Mouse (Mus musculus): ENCODE results near the gene Jazf1. TPM values are rescaled to one million over a fixed set of nuclear protein-coding genes. Genes with fewer than 3 reads are reported as not detected.

The Jazf1 gene
- polyA plus RNA-seq, 1 experiment = 8.9 TPM

DNA sequence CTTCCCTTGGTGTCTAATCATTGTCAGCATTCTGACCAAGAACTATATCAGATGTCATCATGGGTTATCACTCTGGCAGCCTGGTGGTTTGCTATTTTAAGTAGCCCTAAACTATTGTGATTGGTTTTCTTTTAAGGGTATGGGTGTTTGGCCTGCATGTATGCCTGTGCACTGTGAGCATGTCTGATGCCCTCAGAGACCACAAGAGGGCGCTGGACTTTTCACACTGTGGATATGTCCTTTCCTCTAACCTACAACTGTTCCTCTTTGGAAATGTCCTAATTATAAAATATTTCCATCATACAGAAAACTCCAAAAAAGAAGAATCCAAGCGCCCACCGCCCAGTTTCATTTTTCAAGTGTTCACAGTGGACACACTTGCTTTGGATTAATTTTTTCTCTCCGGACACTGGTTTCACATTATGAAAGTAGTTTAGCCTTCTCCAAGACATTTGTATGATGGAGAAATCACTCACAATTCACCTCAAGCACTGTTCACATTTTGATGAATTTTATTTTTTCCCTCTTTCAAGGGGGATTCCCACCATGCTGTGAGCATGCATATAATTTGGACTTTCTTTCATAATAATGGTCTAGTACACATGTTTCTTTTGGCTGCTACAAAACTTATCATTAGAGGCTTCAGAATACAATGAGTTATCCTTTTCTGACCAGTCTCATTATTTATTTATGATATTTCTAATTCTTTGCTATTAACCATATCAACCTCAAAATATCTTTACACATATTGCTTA, 35.5 kb downstream of the Jazf1 start:
- Histone ChIP-seq H3K4me1 (ENCODE audit: control insufficient read depth, insufficient read depth, insufficient read length, low read length) (no peaks in the 10 kb centered on the region), H3K27ac (replicated peaks; ENCODE audit: low read depth, low read length) (no peak overlapping the region), H3K4me3 (ENCODE audit: insufficient read depth, low read depth, low read length) (no peak overlapping the region)

DNA sequence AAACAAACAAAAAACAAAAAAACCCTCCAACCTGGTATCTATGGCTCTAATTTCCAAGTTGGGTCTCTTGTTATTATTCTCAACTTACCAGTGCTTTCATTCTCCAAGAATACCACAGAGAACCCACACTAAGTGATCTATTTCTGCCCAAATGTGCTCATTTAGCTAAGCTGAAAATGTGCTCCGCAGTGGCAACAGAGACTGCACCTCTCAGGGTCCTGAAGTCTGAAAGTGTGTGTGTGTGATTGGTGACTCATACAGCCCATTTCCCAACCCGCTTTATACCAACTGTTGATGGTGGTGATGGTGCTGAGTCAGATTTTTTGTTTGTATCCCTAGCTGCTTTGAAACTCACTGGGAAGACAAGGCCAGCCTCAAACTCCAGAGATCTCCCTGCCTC, 46.4 kb downstream of the Jazf1 start:
- Histone ChIP-seq H3K4me3 (ENCODE audit: insufficient read depth, low read depth, low read length) (no peak overlapping the region), H3K27ac (replicated peaks; ENCODE audit: low read depth, low read length) (no peak overlapping the region), H3K4me1 (ENCODE audit: control insufficient read depth, insufficient read depth, insufficient read length, low read length) (no peaks in the 10 kb centered on the region)

- H3K4me1 ChIP-seq (ENCODE audit: control insufficient read depth, insufficient read depth, insufficient read length, low read length) = no peaks in the 10 kb centered on the region
- no peak overlapping the region for H3K27ac ChIP-seq (replicated peaks; ENCODE audit: low read depth, low read length)
- no peak overlapping the region for H3K4me3 ChIP-seq (ENCODE audit: insufficient read depth, low read depth, low read length)
Observed at GRCm38 (mm10) chr6:53021081-53021480, 47.4 kb downstream of the Jazf1 start.

GRCm38 (mm10) chr6:53017357-53018205, 50.9 kb downstream of the Jazf1 start:
- H3K27ac ChIP-seq (replicated peaks; ENCODE audit: low read depth, low read length) = no peak overlapping the region
- no peak overlapping the region for H3K4me3 ChIP-seq (ENCODE audit: insufficient read depth, low read depth, low read length)
- H3K4me1 ChIP-seq (ENCODE audit: control insufficient read depth, insufficient read depth, insufficient read length, low read length) = no peaks in the 10 kb centered on the region

DNA sequence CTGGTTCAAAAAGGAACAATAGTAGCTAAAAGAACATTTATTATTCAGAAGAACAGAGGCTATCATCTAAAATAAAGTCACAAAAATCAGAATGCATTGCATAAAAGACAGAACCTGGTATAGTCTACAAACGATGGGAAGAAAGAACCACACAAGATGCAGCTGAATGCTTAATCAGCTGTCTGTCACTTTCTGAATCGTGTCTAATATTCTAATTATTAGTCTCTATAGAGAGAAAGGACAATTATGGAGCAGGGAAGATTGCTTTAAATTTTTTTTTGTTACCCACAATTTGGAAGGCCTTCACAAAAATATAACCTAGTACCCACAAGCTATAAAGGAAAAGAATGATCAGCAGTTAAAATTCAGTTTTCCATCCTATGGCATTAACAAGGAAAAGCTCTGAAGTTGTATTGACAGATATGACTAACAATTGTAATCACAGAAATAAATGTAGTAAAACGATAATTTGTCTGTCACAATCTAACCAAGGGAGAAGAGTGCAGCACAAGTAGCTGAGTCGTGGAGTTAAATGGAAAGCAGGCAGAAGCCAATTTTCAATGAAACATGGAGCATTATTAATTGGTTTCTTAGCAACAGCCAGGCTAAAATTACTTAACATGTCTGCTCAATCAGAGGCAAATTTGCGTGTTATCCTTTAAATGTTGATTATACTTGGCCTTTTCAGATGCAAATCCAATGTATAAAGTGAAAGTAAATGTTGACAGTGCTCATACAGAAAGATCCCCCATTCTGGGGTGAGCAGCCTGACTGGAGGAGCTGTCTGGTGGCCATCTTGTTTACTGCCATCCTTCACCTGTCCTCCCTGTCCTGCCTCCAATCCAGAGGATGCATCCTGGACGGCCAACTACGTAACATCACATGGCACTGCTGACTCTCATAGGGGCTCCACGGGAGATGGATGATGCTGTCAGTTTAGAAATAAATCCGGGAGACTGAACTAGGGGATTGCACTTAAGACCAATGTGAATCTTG, 53.7 kb downstream of the Jazf1 start:
- Histone ChIP-seq H3K4me1 (ENCODE audit: control insufficient read depth, insufficient read depth, insufficient read length, low read length) (no peaks in the 10 kb centered on the region), H3K27ac (replicated peaks; ENCODE audit: low read depth, low read length) (no peak overlapping the region), H3K4me3 (ENCODE audit: insufficient read depth, low read depth, low read length) (no peak overlapping the region)

- Histone ChIP-seq H3K27ac (replicated peaks; ENCODE audit: low read depth, low read length) (no peak overlapping the region), H3K4me1 (ENCODE audit: control insufficient read depth, insufficient read depth, insufficient read length, low read length) (0 out of 2 replicates have a peak, but pooled peaks cover 2% of the 10 kb centered on the region), H3K4me3 (ENCODE audit: insufficient read depth, low read depth, low read length) (no peak overlapping the region)
Observed at GRCm38 (mm10) chr6:53010286-53010685, 58.1 kb downstream of the Jazf1 start.

DNA sequence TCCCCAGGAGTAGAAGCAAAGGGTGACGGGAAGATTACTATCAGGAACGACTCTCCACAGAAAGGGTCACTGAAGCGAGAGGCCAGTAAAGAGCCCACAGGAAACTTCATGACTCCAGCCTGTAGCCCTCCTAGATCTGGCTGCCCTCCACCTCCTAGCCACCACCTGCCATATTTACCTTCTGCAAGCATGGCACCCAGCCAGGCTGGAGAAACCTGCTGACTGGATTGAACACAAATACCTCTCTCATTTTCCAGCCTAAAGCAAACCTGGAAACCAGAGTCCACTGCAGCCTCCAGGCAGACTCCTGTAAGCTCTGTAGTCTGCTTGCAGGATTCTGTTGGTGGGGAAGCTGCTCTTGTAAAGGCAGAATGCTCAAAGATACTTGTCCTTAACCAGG, 62.4 kb downstream of the Jazf1 start:
- H3K4me1 ChIP-seq (ENCODE audit: control insufficient read depth, insufficient read depth, insufficient read length, low read length) = peaks cover 2% of the 10 kb centered on the region; the same call in 1 of the 2 replicates
- H3K27ac ChIP-seq (replicated peaks; ENCODE audit: low read depth, low read length) = no peak overlapping the region
- H3K4me3 ChIP-seq (ENCODE audit: insufficient read depth, low read depth, low read length) = no peak overlapping the region

DNA sequence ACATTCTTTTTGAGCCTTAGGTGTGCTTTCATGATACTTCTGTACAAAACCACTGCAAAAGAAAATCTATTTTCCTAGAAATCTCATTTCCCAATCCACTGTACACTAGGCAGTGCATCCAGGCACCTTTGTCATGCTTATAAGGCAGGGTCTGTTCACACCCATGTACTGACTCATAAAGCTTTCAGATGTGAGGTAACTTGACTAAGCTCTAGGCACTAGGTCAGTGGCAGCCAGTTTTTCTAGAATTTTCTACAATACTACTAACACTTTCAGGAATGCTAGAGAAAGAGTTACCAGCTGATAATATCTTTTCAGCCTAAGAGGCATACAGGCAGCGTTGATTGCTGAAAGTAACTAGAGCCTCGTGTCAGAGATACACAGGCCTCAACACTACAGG, 62.9 kb downstream of the Jazf1 start:
- H3K4me3 ChIP-seq (ENCODE audit: insufficient read depth, low read depth, low read length) = no peak overlapping the region
- no peak overlapping the region for H3K27ac ChIP-seq (replicated peaks; ENCODE audit: low read depth, low read length)
- H3K4me1 ChIP-seq (ENCODE audit: control insufficient read depth, insufficient read depth, insufficient read length, low read length) = peaks cover 2% of the 10 kb centered on the region; the same call in 1 of the 2 replicates

- H3K27ac ChIP-seq (replicated peaks; ENCODE audit: low read depth, low read length) = no peak overlapping the region
- 0 out of 2 replicates have a peak, but pooled peaks cover 2% of the 10 kb centered on the region for H3K4me1 ChIP-seq (ENCODE audit: control insufficient read depth, insufficient read depth, insufficient read length, low read length)
- no peak overlapping the region for H3K4me3 ChIP-seq (ENCODE audit: insufficient read depth, low read depth, low read length)
Observed at GRCm38 (mm10) chr6:52990816-52991215, 77.6 kb downstream of the Jazf1 start.

DNA sequence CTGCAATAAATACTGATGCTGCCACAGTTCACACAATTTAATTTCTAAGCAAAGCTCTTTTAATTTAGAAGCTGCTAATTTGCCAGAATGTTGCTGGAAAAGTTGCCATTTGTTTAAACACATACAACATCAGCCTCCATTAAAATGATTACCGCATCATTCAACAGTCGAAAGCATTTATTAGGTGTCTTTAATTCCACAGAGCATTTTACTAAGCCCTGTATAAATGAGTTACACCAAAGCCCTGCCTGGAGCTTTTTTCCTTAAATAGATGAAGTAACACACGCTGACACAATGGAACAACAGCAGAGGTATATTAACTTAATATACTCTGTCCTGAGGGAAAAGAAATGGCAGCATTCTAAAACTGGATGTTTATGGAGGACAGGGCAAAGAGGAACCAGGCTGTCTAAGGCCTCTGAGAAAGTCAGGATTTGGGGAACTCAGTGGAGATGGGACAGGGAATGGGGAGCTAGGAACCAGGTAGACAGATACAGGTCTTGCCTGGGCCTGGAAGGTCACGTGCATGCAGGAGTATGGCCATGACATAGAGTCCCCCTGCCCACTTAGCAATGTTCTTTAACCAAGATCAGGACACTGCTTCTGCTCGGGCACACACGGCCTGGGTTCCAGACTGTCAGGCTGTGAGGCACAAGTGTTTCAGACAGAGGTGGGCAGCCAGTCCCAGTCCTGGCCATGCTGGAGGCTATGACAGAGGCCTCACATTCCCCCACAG, 80.4 kb downstream of the Jazf1 start:
- no peak overlapping the region for H3K27ac ChIP-seq (replicated peaks; ENCODE audit: low read depth, low read length)
- H3K4me1 ChIP-seq (ENCODE audit: control insufficient read depth, insufficient read depth, insufficient read length, low read length) = 0 out of 2 replicates have a peak, but pooled peaks cover 2% of the 10 kb centered on the region
- H3K4me3 ChIP-seq (ENCODE audit: insufficient read depth, low read depth, low read length) = no peak overlapping the region

- no peak overlapping the region for H3K4me3 ChIP-seq (ENCODE audit: insufficient read depth, low read depth, low read length)
- H3K4me1 ChIP-seq (ENCODE audit: control insufficient read depth, insufficient read depth, insufficient read length, low read length) = 0 out of 2 replicates have a peak, but pooled peaks cover 2% of the 10 kb centered on the region
- H3K27ac ChIP-seq (replicated peaks; ENCODE audit: low read depth, low read length) = no peak overlapping the region
Observed at GRCm38 (mm10) chr6:52987391-52987790, 81.0 kb downstream of the Jazf1 start.

DNA sequence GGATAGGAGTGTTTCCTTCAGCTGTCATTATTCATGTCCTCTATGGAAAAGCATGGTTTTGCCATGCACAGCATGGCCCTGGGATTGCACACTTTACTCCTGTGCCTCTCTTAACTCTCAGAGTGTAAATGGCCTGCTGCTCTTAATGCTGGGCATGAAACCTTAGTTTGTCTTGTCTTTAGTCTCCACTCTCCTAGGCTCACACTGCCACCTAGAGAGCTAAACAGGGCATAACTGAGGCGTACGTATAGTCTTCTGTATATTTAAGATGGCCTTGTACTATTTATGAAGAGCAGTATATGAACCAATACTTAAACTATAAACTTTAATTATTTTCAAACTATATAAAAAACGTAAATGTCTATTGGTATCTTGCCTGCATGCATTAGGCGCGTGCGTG, 86.3 kb downstream of the Jazf1 start:
- no peak overlapping the region for H3K4me3 ChIP-seq (ENCODE audit: insufficient read depth, low read depth, low read length)
- no peaks in the 10 kb centered on the region for H3K4me1 ChIP-seq (ENCODE audit: control insufficient read depth, insufficient read depth, insufficient read length, low read length)
- H3K27ac ChIP-seq (replicated peaks; ENCODE audit: low read depth, low read length) = no peak overlapping the region

- H3K4me3 ChIP-seq (ENCODE audit: insufficient read depth, low read depth, low read length) = no peak overlapping the region
- no peak overlapping the region for H3K27ac ChIP-seq (replicated peaks; ENCODE audit: low read depth, low read length)
- H3K4me1 ChIP-seq (ENCODE audit: control insufficient read depth, insufficient read depth, insufficient read length, low read length) = no peaks in the 10 kb centered on the region
Observed at GRCm38 (mm10) chr6:52979503-52979902, 88.9 kb downstream of the Jazf1 start.

DNA sequence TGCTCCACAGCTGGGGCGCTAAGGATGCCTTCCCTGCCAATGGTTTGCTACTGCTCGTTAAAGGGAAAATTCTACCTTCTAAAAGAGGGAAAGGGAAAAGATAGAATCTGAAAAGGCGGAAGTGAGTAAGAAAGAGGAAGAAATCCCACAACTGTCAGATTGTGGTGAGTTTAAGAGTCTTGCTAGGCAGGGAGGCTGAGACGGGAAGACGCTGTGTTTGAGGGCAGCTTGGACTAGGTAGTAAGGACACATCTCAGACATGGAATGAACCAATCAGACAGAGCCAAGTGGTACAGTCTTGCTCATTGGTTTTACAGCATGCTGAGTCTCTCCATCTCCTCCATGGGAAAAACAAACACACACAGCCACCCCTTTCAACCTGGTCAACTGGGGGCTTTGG, 95.1 kb downstream of the Jazf1 start:
- H3K4me1 ChIP-seq (ENCODE audit: control insufficient read depth, insufficient read depth, insufficient read length, low read length) = no peaks in the 10 kb centered on the region
- H3K27ac ChIP-seq (replicated peaks; ENCODE audit: low read depth, low read length) = no peak overlapping the region
- H3K4me3 ChIP-seq (ENCODE audit: insufficient read depth, low read depth, low read length) = no peak overlapping the region
